Mouse (Mus musculus): Measurements from ENCODE around the gene Crb1. TPM values are rescaled to one million over a fixed set of nuclear protein-coding genes. Genes with fewer than 3 reads are reported as not detected.

The Crb1 gene
- polyA plus RNA-seq, 1 experiment from 2014 or later = 0.29 TPM

DNA sequence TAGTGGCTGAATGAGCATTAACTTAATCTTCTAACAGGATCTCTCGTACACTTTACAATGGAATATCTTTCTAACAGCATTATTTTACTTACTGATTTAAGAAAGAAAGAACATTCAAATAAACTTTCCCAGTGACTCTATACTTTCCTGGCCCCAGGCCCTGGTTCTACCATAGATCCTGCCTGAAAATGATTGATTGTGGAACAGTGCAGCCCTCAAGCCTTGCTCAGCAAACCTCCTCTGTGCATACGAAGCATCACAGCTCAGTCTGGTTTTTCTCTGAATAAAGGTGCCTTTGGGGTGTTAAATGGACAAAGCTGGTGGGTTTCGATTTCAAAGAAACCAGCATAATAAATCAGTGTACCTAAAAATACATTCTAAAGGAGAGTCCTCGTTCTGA lies 153.1 kb downstream of the Crb1 start:
- Histone ChIP-seq H3K9me3 (replicated peaks; ENCODE audit: low read length) (no peaks in the 10 kb centered on the region), H3K4me3 (replicated peaks; ENCODE audit: low read depth, low read length) (no peak overlapping the region), H3K4me2 (ENCODE audit: low read length) (no peak overlapping the region), H3K27me3 (ENCODE audit: insufficient read depth, low read length) (no peaks in the 10 kb centered on the region), H3K4me1 (replicated peaks; ENCODE audit: insufficient read depth, low read length) (no peaks in the 10 kb centered on the region), H3K27ac (no peak overlapping the region), H3K36me3 (ENCODE audit: insufficient read depth, low read length) (no peaks in the 10 kb centered on the region), H3K9ac (ENCODE audit: low read depth, low read length) (no peak overlapping the region)
- WGBS = 42% methylated on average over 4 of the region's 4 CpGs
- TF ChIP-seq CTCF (IDR thresholded peaks at IDR 0.05; ENCODE audit: low read depth) = no peak
- DNase-seq (ENCODE audit: low spot score) (peak; percentile 21), ATAC-seq (replicated peaks; ENCODE audit: low FRiP score, low read depth) (no peak)

- TF ChIP-seq CTCF (IDR thresholded peaks at IDR 0.05; ENCODE audit: low read depth) = no peak
- 47% methylated on average over 8 of the region's 8 CpGs for WGBS
- H3K4me2 ChIP-seq (ENCODE audit: low read length) = no peak overlapping the region
These were observed 161.6 kb downstream of the Crb1 start for GRCm38 (mm10) chr1:139215311-139215710.

GRCm38 (mm10) chr1:139210505-139210904 lies 166.4 kb downstream of the Crb1 start:
- TF ChIP-seq CTCF (IDR thresholded peaks at IDR 0.05; ENCODE audit: low read depth) = no peak

More at GRCm38 (mm10) chr1:139215311-139215710, 161.6 kb downstream of the Crb1 start:
- Histone ChIP-seq H3K9me3 (replicated peaks; ENCODE audit: low read length) (no peaks in the 10 kb centered on the region), H3K27ac (no peak overlapping the region), H3K36me3 (ENCODE audit: insufficient read depth, low read length) (no peaks in the 10 kb centered on the region), H3K4me3 (replicated peaks; ENCODE audit: low read depth, low read length) (no peak overlapping the region), H3K27me3 (ENCODE audit: insufficient read depth, low read length) (no peaks in the 10 kb centered on the region), H3K9ac (ENCODE audit: low read depth, low read length) (no peak overlapping the region), H3K4me1 (replicated peaks; ENCODE audit: insufficient read depth, low read length) (no peaks in the 10 kb centered on the region)
- ATAC-seq (replicated peaks; ENCODE audit: low FRiP score, low read depth) (no peak), DNase-seq (ENCODE audit: low spot score) (peak; percentile 19)

DNA sequence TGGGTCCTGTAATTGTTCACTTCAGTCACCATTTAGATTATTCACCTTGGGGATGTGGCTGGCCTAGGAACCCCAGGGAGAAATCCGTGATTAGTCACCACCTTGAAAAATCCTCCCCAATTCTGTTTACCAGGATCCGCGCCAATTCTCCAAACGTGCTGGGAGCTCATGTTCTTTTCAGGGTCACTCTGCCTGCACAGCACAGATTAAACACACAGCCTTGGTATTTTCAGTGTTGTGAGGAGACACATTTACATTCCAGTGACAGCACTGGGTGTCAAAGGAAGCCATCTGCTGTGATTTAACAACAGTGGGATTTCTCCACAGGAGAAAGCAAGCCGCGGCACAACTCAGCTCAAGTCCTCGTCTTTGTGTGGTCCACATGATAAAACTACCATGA lies 167.1 kb downstream of the Crb1 start:
- Histone ChIP-seq H3K27ac (no peak overlapping the region), H3K9ac (ENCODE audit: low read depth, low read length) (no peak overlapping the region), H3K4me2 (ENCODE audit: low read length) (no peak overlapping the region), H3K4me1 (replicated peaks; ENCODE audit: insufficient read depth, low read length) (no peaks in the 10 kb centered on the region), H3K36me3 (ENCODE audit: insufficient read depth, low read length) (no peaks in the 10 kb centered on the region), H3K9me3 (replicated peaks; ENCODE audit: low read length) (no peaks in the 10 kb centered on the region), H3K4me3 (replicated peaks; ENCODE audit: low read depth, low read length) (no peak overlapping the region), H3K27me3 (ENCODE audit: insufficient read depth, low read length) (no peaks in the 10 kb centered on the region)
- DNase-seq (ENCODE audit: low spot score) (peak; percentile 34), ATAC-seq (replicated peaks; ENCODE audit: low FRiP score, low read depth) (no peak)
- TF ChIP-seq CTCF (IDR thresholded peaks at IDR 0.05; ENCODE audit: low read depth) = no peak
- WGBS = 19% methylated on average over 7 of the region's 7 CpGs

More at GRCm38 (mm10) chr1:139210505-139210904, 166.4 kb downstream of the Crb1 start:
- no peaks in the 10 kb centered on the region for H3K36me3 ChIP-seq (ENCODE audit: insufficient read depth, low read length)
- no peak overlapping the region for H3K4me3 ChIP-seq (replicated peaks; ENCODE audit: low read depth, low read length)
- no peak overlapping the region for H3K9ac ChIP-seq (ENCODE audit: low read depth, low read length)
- no peak overlapping the region for H3K4me2 ChIP-seq (ENCODE audit: low read length)
- H3K4me1 ChIP-seq (replicated peaks; ENCODE audit: insufficient read depth, low read length) = no peaks in the 10 kb centered on the region
- no peak for DNase-seq (ENCODE audit: low spot score)
- H3K27ac ChIP-seq = no peak overlapping the region
- H3K27me3 ChIP-seq (ENCODE audit: insufficient read depth, low read length) = no peaks in the 10 kb centered on the region
- ATAC-seq (replicated peaks; ENCODE audit: low FRiP score, low read depth) = no peak
- WGBS = 47% methylated on average over 4 of the region's 4 CpGs
- H3K9me3 ChIP-seq (replicated peaks; ENCODE audit: low read length) = no peaks in the 10 kb centered on the region

DNA sequence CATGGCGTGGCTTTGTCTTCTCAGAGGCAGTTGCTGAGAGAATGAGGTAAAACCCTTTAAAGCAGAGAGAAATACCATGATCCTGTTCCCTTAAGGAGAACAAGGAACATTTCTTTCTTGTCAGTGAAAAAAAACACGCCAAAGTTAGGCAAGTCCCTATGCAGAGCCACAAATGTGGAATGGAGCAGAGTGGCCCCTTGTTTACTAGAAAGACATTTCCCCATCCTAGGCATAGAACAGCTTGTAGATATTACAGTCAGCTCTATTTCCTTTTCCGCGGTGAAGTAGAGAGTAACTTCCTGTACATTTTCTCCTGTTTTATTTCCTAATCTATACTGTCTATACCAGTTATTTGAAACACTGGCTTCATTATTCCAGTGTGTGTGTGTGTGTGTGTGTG lies 170.6 kb downstream of the Crb1 start:
- Histone ChIP-seq H3K4me1 (replicated peaks; ENCODE audit: insufficient read depth, low read length) (no peaks in the 10 kb centered on the region), H3K27ac (no peak overlapping the region), H3K9ac (ENCODE audit: low read depth, low read length) (no peak overlapping the region), H3K36me3 (ENCODE audit: insufficient read depth, low read length) (no peaks in the 10 kb centered on the region), H3K4me3 (replicated peaks; ENCODE audit: low read depth, low read length) (no peak overlapping the region), H3K4me2 (ENCODE audit: low read length) (no peak overlapping the region), H3K9me3 (replicated peaks; ENCODE audit: low read length) (no peaks in the 10 kb centered on the region), H3K27me3 (ENCODE audit: insufficient read depth, low read length) (no peaks in the 10 kb centered on the region)
- WGBS = 70% methylated on average over 4 of the region's 4 CpGs
- DNase-seq (ENCODE audit: low spot score) (no peak), ATAC-seq (replicated peaks; ENCODE audit: low FRiP score, low read depth) (no peak)
- TF ChIP-seq CTCF (IDR thresholded peaks at IDR 0.05; ENCODE audit: low read depth) = no peak

- Histone ChIP-seq H3K4me3 (replicated peaks; ENCODE audit: low read depth, low read length) (no peak overlapping the region), H3K9me3 (replicated peaks; ENCODE audit: low read length) (no peaks in the 10 kb centered on the region), H3K9ac (ENCODE audit: low read depth, low read length) (no peak overlapping the region), H3K4me2 (ENCODE audit: low read length) (no peak overlapping the region), H3K27me3 (ENCODE audit: insufficient read depth, low read length) (no peaks in the 10 kb centered on the region), H3K4me1 (replicated peaks; ENCODE audit: insufficient read depth, low read length) (no peaks in the 10 kb centered on the region), H3K27ac (no peak overlapping the region), H3K36me3 (ENCODE audit: insufficient read depth, low read length) (no peaks in the 10 kb centered on the region)
- 36% methylated on average over 5 of the region's 5 CpGs for WGBS
- ATAC-seq (replicated peaks; ENCODE audit: low FRiP score, low read depth) (no peak), DNase-seq (ENCODE audit: low spot score) (no peak)
- TF ChIP-seq CTCF (IDR thresholded peaks at IDR 0.05; ENCODE audit: low read depth) = no peak
These were observed 173.9 kb downstream of the Crb1 start for GRCm38 (mm10) chr1:139203026-139203425.

DNA sequence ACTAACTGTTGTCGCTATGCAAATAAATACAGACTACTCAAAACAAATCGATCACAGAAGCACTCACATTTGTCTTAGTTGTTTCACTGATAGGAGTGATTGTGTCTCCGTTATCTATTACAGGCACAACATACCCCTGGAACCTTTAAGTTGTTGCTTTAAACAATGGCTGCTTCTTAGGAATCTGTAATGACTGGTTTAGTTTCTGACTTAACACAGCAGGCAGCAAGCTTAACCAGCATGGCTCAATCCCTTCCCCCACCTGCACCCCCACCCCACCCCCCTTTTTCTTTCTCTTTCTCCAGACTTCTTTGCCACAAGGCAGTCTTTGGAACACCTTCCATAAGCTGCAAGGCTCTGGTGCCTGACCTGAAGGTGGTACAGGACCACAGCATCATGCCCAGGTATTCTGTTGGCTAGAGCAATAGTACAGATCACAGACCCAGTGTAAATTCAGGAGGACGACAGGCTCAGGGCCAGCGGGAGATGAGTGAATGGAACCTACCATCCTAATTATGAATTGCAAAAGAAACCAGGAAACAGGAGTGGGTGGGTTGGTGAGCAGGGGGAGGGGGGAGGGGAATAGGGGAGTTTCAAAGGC lies 182.4 kb downstream of the Crb1 start:
- ATAC-seq (replicated peaks; ENCODE audit: low FRiP score, low read depth) = no peak
- H3K9ac ChIP-seq (ENCODE audit: low read depth, low read length) = no peak overlapping the region
- no peak overlapping the region for H3K4me3 ChIP-seq (replicated peaks; ENCODE audit: low read depth, low read length)
- 42% methylated on average over 5 of the region's 5 CpGs for WGBS
- no peak overlapping the region for H3K27ac ChIP-seq
- H3K36me3 ChIP-seq (ENCODE audit: insufficient read depth, low read length) = no peaks in the 10 kb centered on the region
- TF ChIP-seq CTCF (IDR thresholded peaks at IDR 0.05; ENCODE audit: low read depth) = no peak
- DNase-seq (ENCODE audit: low spot score) = no peak
- no peaks in the 10 kb centered on the region for H3K9me3 ChIP-seq (replicated peaks; ENCODE audit: low read length)
- no peaks in the 10 kb centered on the region for H3K4me1 ChIP-seq (replicated peaks; ENCODE audit: insufficient read depth, low read length)
- H3K4me2 ChIP-seq (ENCODE audit: low read length) = no peak overlapping the region
- H3K27me3 ChIP-seq (ENCODE audit: insufficient read depth, low read length) = no peaks in the 10 kb centered on the region

Data from kidney, postnatal 0 days (tissue).